In the genomic region with DNA sequence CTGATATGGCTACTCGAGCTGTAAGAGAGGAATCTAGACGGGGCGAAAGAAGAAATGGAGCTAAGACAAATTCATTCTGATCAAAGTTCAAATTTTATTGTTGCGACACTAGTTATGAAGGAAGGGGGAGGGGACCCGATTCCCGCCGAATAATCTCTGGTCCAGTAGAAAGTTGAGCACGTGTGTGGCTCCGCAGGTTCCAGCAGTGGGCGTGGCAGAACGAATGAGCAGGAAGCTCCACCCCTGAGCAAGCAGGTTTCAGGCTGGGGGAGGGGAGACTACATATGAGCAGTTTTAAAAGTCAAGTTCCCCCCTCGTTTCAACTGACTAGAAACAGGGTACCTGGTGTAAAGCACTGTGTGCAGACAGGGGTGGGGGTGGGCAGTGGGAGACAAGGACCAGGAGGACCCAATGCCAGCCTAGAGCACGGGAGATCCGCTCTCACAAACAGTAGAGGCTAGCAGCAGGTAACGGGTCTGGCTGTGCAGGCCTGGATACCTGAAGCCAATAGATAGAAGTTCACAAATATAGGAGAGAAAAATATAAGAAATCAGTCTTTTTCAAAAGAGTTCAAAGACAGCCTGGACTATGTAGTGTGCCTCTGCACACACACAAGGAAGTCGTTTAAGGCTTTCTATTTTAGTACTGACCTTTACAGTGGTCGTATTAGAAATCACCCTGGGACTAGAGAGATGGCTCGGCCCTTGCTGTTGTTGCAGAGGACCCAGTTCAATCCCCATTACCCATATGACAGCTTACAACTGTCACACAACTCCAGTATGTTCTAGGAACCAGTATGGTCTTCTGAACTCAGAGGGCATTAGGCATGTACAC, we compare ENCODE assay signal across 8 mouse cellular contexts. TPM values are rescaled to one million over a fixed set of nuclear protein-coding genes. Genes with fewer than 3 reads are reported as not detected.
DNase-seq lines count a peak whose midpoint lies in the region; ATAC-seq and TF ChIP-seq lines count a peak whose summit lies in the region.

No protein-coding gene starts in this region.

- peaks cover 3 to 7% of the 10 kb centered on the region in 2 experiments; a peak in 3 of 4 replicates for H3K4me1 ChIP-seq in heart, embryonic 14.5 days (ENCODE audit: control insufficient read depth in 2 of 2, insufficient read depth in 2 of 2, low read length in 2 of 2)
- H3K4me1 ChIP-seq in embryonic facial prominence, embryonic 15.5 days: peaks cover 9% of the 10 kb centered on the region; the same call in 1 of the 2 replicates
- H3K4me1 ChIP-seq in cerebellum, adult 2 months (ENCODE audit: control insufficient read depth, insufficient read depth, low read length): no peaks in the 10 kb centered on the region

- WGBS in heart, embryonic 14.5 days: 10% methylated on average over 18 of the region's 18 CpGs
- WGBS in embryonic facial prominence, embryonic 15.5 days: 17% methylated on average over 18 of the region's 18 CpGs
- WGBS in cerebellum, adult 2 months: 24% methylated on average over 18 of the region's 18 CpGs

- no peak for ATAC-seq in heart, embryonic 14.5 days (ENCODE audit: insufficient number of reproducible peaks, insufficient read depth, low FRiP score, low read depth)
- ATAC-seq in embryonic facial prominence, embryonic 15.5 days (ENCODE audit: insufficient number of reproducible peaks, low FRiP score, low TSS enrichment, low read depth): peak; percentile 41; the same call in 1 of the 2 replicates

- TF ChIP-seq POLR2A in cerebellum, adult 2 months (IDR thresholded peaks at IDR 0.05; ENCODE audit: borderline replicate concordance, insufficient read depth, low read length): no peak

- peak overlapping the region; percentile 36 to 50 for H3K4me3 ChIP-seq in heart, embryonic 14.5 days (ENCODE audit: control insufficient read depth in 1 of 2, insufficient read depth in 1 of 2, low read depth in 1 of 2, low read length in 2 of 2)
- H3K4me3 ChIP-seq in embryonic facial prominence, embryonic 15.5 days (replicated peaks): peak overlapping the region; percentile 24
- no peak overlapping the region for H3K4me3 ChIP-seq in cerebellum, adult 2 months (replicated peaks; ENCODE audit: insufficient read depth, low read depth, low read length)

- H3K36me3 ChIP-seq in heart, embryonic 14.5 days (ENCODE audit: control insufficient read depth, insufficient read depth, low read length): peaks cover 22% of the 10 kb centered on the region
- H3K36me3 ChIP-seq in embryonic facial prominence, embryonic 15.5 days: peaks cover 10% of the 10 kb centered on the region

- H3K4me2 ChIP-seq in heart, embryonic 14.5 days (ENCODE audit: low read length): peak overlapping the region; percentile 71
- H3K4me2 ChIP-seq in embryonic facial prominence, embryonic 15.5 days (replicated peaks): peak overlapping the region; percentile 43

- no peak for TF ChIP-seq CTCF in cerebellum, adult 2 months (IDR thresholded peaks at IDR 0.05; ENCODE audit: borderline replicate concordance, insufficient read depth, low read depth, low read length)

- no peaks in the 10 kb centered on the region for H3K9me3 ChIP-seq in heart, embryonic 14.5 days (ENCODE audit: control insufficient read depth, low read length)
- no peaks in the 10 kb centered on the region for H3K9me3 ChIP-seq in embryonic facial prominence, embryonic 15.5 days (replicated peaks)

- H3K27ac ChIP-seq in heart, embryonic 14.5 days (replicated peaks in 1 of 2; ENCODE audit: control insufficient read depth in 1 of 2, insufficient read depth in 1 of 2, low read depth in 2 of 2, low read length in 2 of 2): peak overlapping the region in 1 of 2 experiments; percentile 33; a peak in 1 of 4 replicates
- no peak overlapping the region for H3K27ac ChIP-seq in embryonic facial prominence, embryonic 15.5 days (replicated peaks)
- H3K27ac ChIP-seq in cerebellum, adult 2 months (ENCODE audit: insufficient read depth, low read length): no peak overlapping the region

- H3K27me3 ChIP-seq in heart, embryonic 14.5 days (ENCODE audit: control insufficient read depth, insufficient read depth, low read length): no peaks in the 10 kb centered on the region
- no peaks in the 10 kb centered on the region for H3K27me3 ChIP-seq in embryonic facial prominence, embryonic 15.5 days
- H3K27me3 ChIP-seq in cerebellum, adult 2 months (ENCODE audit: control insufficient read depth, insufficient read depth, low read length): no peaks in the 10 kb centered on the region

- DNase-seq in heart, adult 8-10 months (ENCODE audit: low spot score): no peak
- DNase-seq in kidney, adult 18-20 months: peak; percentile 38
- DNase-seq in lung, postnatal 25 days (ENCODE audit: low spot score): peak; percentile 22
- peak; percentile 30 for DNase-seq in thymus, postnatal 14 days
- no peak for DNase-seq in gastrocnemius, postnatal 25 days
- no peak for DNase-seq in cerebellum, adult 2 months

- H3K9ac ChIP-seq in heart, embryonic 14.5 days (ENCODE audit: low read length): peak overlapping the region; percentile 63
- H3K9ac ChIP-seq in embryonic facial prominence, embryonic 15.5 days: no peak overlapping the region

RNA-seq across cellular contexts. Expression of gene Ino80d, which starts 15.6 kb away (rescaled TPM):
- polyA plus RNA-seq in heart, embryonic 14.5 days (2014; fragmentation: Nextera tagmentation; extraction: Ambion mirVana): 10.6 and 12.2 TPM in 2 replicates
- 10 to 100 TPM; 15.1 to 18.8 (median 16.8) TPM for total RNA-seq in heart, adult 8-10 months (2022)
- polyA plus RNA-seq in embryonic facial prominence, embryonic 15.5 days (2015; fragmentation: Nextera tagmentation; extraction: Ambion mirVana): 11.2 and 12.5 TPM in 2 replicates
- total RNA-seq in gastrocnemius, postnatal 25 days (2021): 10 to 100 TPM; 11.3 to 13.3 TPM
- 10.2 and 10.6 TPM in 2 replicates for polyA plus RNA-seq in cerebellum, adult 2 months (2012; rRNA removed)

RNA-seq across cellular contexts. Expression of gene Eef1b2, which starts 46.6 kb away (rescaled TPM):
- 358 and 403 TPM in 2 replicates for polyA plus RNA-seq in heart, embryonic 14.5 days (2014; fragmentation: Nextera tagmentation; extraction: Ambion mirVana)
- total RNA-seq in heart, adult 8-10 months (2022): 100 to 1,000 TPM; 335 to 493 (median 403) TPM
- polyA plus RNA-seq in embryonic facial prominence, embryonic 15.5 days (2015; fragmentation: Nextera tagmentation; extraction: Ambion mirVana): 565 and 634 TPM in 2 replicates
- 100 to 1,000 TPM; 289 to 311 TPM for total RNA-seq in gastrocnemius, postnatal 25 days (2021)
- polyA plus RNA-seq in cerebellum, adult 2 months (2012; rRNA removed): 279 and 319 TPM in 2 replicates

RNA-seq across cellular contexts. Expression of gene Ndufs1, which starts 46.6 kb away (rescaled TPM):
- polyA plus RNA-seq in heart, embryonic 14.5 days (2014; fragmentation: Nextera tagmentation; extraction: Ambion mirVana): 382 and 415 TPM in 2 replicates
- 100 to 1,000 TPM; 786 to 841 (median 811) TPM for total RNA-seq in heart, adult 8-10 months (2022)
- 112 and 116 TPM in 2 replicates for polyA plus RNA-seq in embryonic facial prominence, embryonic 15.5 days (2015; fragmentation: Nextera tagmentation; extraction: Ambion mirVana)
- total RNA-seq in gastrocnemius, postnatal 25 days (2021): 100 to 1,000 TPM; 365 to 404 TPM
- polyA plus RNA-seq in cerebellum, adult 2 months (2012; rRNA removed): 166 and 175 TPM in 2 replicates

Comparison
In these comparisons a context has a peak if more than half of its experiments do, and no peak if none do; other contexts are left out.
1. DNase-seq: peak in kidney, adult 18-20 months (single experiment), lung, postnatal 25 days (single experiment) and thymus, postnatal 14 days (single experiment); none in heart, adult 8-10 months (single experiment), gastrocnemius, postnatal 25 days (single experiment) and cerebellum, adult 2 months (0 of 2).